Mouse (Mus musculus): ENCODE measurements at regions not wholly inside any gene's neighbourhood (a gene's known extent, or its start where the extent isn't known, plus 50 kb on each side); places are given as distances from the start of the nearest gene placed in this dataset.

- DNase-seq (ENCODE audit: low spot score in 2 of 2), result no peak
Observed at GRCm38 (mm10) chr2:160583506-160583905, 62.2 kb upstream of the Top1 start.

- no peak for DNase-seq (ENCODE audit: low spot score in 2 of 2)
Observed at GRCm38 (mm10) chr2:160584568-160584967, 61.1 kb upstream of the Top1 start.

GRCm38 (mm10) chr2:160587015-160587835, 58.5 kb upstream of the Top1 start:
- no peak for DNase-seq (ENCODE audit: low spot score in 2 of 2)

- DNase-seq (ENCODE audit: low spot score in 2 of 2), result no peak
Observed at GRCm38 (mm10) chr2:160588401-160588800, 57.3 kb upstream of the Top1 start.

- DNase-seq (ENCODE audit: low spot score in 2 of 2), result no peak
Observed at GRCm38 (mm10) chr2:160590209-160590910, 55.3 kb upstream of the Top1 start.

GRCm38 (mm10) chr2:160591446-160592180, 54.1 kb upstream of the Top1 start:
- no peak for DNase-seq (ENCODE audit: low spot score in 2 of 2)

GRCm38 (mm10) chr2:160593035-160593434, 52.7 kb upstream of the Top1 start:
- DNase-seq (ENCODE audit: low spot score in 2 of 2), result peak; percentile 86 to 87

Measured in right cerebral cortex, adult 2 months (tissue).